Mouse (Mus musculus) G1E-ER4 (cell line): ENCODE measurements around the gene Cox7a2. TPM values are rescaled to one million over a fixed set of nuclear protein-coding genes. Genes with fewer than 3 reads are reported as not detected.

ENCODE experiments used
- GATA1 ChIP-seq: IDR thresholded peaks from one replicate; pipeline ENCODE4 v1.8.0; 2012; ENCODE audit warnings: low read length, inconsistent platforms
- polyA plus RNA-seq: library from polyadenylated mRNA; stranded (reverse); fragments of >175 nt; gene quantifications from 2 replicates; pipeline ENCODE4 v1.2.3, GENCODE M21; 2012

Cox7a2 gene
- polyA plus RNA-seq, 1 experiment: 16.8 TPM

DNA sequence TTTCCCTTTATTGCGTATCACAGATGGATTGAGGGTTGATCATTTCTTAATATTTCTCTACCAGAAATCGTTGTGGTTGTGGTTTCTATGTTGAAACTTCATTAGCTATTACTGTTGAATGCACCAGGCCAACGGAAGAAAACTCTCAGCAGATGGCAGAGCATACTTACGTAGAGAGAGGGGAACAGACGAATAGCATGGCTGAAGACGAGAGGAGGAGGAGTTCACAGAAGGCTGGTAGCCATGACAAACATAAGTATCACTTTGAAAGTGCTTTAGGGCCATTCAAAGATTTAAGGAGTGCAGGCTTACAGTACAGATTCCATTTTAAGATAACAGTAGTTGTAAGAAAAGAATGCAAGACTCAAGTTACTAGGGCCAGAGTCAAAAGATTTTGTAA, 2.8 kb upstream of the Cox7a2 start:
- TF ChIP-seq GATA1: no peak

DNA sequence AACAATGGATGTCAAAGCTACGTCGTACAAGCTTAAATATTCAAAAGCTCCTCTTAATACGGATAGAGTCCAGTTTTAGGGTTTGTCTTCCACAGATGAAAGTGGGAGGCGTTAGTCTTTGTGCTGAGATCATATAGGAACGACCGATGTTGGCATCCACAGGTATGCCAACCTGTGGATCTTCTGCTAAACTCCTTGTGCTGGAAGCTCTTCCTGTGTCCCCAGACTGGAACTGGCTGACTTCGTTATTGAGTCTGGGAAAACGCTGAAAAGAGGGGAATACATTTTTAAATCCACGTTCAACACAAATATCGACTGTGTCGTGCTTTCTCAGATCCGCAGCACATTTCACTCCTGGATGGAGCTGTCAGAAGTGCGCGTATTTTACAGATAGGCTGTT, 398 bp upstream of the Cox7a2 start:
- no peak for TF ChIP-seq GATA1

DNA sequence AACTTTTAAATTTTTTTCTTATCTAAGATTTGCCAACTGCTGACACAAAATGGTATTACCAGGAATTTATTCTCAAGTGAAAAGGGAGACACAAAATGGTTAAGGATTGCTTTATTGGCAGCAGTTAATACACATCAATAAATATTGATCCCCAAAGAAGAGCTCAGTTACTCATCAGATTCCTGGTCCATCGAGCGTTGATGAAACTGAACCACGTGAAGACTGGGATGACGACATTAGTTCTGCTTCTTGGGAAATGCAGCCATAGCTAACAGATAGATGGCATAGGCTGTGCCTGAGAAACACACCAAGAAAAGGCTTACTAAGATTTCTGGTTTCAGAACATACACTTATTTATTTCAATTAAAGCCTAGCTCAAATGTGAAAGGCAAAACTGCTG, 4.4 kb downstream of the Cox7a2 start:
- no peak for TF ChIP-seq GATA1

DNA sequence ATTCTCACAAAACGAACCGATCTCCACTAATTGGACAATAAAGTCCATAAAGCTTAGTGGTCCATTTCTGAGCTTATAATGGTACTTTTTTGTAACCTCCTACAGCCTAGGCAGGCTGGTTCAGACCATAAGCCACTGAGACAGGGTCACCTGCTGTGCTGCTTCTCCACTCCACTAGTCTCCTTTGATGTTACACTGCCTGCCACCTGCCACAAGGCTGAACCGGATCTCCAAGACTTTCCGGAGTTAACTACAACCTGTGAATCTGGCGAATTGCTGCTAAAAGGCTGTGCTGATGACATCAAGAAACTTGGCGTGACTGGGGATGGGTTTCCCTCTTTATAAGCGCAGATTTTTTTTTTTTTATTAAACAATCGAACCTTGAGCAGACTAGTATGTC, 7.8 kb downstream of the Cox7a2 start:
- TF ChIP-seq GATA1: no peak

DNA sequence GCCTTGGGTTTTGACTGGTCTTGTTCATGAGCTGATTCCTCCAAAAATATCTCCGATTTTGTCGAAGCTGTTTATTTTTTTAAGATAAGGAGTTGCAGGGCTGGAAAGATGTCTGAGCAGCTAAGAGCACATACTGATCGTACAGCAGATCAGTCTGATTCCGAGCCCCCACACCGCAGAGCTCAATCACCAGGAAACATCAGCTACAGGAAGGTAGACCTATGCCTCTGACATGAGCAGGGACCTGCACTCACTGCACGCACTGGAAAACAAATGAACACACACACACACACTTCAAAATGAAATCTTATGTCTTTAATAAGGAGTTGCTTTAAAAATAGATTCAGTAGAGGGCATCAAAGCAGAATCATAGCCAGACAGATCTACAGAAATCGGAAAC, 9.0 kb downstream of the Cox7a2 start:
- no peak for TF ChIP-seq GATA1

DNA sequence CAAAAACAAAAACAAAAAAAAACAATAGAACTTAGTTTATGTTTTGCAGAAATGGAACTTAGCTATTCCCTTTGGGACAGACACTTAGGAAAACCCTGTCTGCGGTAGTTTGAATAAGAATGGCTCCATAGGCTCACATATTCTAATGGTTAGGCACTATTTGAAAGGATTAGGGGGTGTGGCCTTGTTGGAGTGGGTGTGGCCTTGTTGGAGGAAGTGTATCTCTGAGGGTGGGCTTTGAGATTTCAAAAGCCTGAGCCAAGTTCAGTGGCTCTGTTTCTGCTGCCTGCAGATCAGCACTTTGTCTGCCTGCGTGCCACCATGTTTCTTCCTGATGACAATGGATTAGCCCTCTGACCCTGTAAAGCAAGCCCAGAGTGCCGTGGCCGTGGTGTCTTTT, 14.6 kb downstream of the Cox7a2 start:
- no peak for TF ChIP-seq GATA1

DNA sequence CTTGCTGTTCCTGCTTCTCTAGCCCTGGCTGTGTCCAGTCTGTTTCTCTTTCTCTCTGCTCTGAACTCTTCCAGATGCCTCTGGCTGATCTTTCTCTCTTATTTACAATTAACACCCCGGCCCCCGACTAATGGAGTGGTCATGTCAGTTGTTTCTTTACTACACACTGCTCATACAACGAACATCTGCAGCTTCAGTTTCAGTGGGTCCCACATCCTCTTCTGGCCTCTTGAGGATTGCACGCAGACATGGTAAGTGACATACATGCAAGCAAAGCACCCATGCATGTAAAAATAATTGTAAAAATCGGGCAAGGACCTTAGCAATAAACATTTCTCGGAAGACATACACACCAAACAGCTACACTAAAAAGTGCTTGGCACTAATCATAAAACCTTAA, 24.1 kb downstream of the Cox7a2 start:
- no peak for TF ChIP-seq GATA1

DNA sequence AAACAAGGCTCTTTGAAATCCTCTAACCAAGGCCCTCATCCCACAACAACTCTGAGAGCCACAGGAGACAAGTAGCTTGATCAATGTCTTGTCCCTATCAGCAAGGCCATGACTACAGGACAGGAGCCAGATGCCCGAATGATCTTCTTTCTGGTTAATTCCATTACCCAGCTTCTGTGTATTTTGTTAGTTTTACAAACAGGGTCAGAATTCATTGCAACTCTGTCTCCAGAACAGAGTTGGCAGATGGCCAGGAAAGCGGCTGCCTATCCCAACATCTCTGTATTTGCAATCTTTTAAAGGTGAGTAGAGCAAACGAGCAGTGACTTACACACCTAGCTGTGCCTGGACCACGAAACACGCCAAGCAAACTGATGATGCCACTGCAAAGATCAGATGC, 29.4 kb downstream of the Cox7a2 start:
- TF ChIP-seq GATA1: no peak

DNA sequence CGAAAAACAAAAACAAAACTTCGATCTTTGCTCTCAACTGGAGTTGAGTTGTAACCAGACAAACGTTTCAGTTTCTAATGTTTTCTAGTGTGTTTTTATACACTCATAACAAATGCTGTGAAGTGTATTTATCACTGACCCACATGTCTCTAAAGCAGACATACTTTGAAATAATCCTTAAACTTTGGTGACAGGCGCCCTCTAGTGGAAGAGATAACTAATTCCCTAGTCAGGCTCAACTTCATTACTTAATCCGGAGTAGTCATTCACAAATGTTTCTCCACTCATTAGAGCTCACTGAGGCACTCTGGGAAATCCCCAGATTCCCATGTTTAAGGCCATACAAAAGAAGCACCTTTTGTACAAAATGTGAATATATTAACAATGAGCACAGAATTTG, 36.6 kb downstream of the Cox7a2 start:
- no peak for TF ChIP-seq GATA1

DNA sequence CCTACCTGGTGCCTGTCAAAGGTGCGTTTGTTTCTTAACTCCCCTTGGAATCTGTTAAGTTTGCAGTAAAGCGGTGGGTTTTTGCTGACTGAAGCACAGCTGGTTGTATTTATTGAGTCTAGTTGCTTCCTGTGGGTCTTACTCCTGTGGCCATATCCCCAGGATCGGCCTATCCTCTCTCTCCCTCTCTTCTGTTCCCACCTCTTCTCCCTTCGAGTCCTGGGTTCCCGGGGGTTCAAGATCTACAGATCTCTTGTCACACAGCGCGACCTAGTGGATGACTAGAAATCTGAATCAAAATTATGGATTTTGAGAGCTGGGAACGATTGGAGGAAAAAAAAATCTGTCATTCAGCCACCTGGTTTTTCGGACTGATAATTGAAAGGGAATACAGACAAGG, 38.6 kb downstream of the Cox7a2 start:
- TF ChIP-seq GATA1: no peak

DNA sequence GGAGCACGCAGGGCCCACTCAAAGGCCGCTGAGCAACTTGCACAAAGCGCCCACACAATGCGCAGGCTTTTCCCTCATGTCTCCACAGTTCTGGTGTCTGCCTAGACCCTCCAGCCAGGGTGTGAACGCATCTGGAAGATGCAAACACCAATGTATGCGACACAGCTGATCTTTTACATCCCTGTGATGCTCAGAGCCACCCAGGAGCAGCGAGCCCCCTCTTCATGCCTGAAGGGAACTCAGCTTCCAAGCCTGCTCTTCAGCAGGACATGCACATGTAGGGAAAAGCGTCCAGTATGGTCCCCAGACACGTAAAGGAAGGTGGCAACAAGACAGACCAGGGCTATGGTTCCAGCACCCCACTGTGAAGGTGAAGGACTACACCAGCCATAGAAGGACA, 39.5 kb downstream of the Cox7a2 start:
- no peak for TF ChIP-seq GATA1

DNA sequence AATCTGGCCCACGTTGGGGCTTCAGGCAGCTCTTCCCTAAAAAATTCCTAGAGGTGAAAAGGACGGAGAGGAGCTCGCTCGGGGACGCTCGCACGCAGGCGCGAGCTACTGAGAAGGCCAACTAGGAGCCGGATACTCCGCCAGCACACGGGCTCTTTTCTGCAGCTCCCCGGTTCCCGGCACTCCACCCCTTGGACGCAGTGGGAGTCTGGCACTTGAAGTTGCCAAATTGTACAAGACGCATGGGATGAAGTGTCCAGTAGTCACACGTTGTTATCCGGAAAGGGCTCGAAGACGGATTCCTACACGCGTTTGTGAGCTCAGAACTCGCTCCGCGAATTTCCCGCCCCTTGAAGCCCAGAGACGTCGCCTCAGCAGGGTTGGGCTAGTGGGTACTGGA, 40.2 kb downstream of the Cox7a2 start:
- TF ChIP-seq GATA1: no peak

DNA sequence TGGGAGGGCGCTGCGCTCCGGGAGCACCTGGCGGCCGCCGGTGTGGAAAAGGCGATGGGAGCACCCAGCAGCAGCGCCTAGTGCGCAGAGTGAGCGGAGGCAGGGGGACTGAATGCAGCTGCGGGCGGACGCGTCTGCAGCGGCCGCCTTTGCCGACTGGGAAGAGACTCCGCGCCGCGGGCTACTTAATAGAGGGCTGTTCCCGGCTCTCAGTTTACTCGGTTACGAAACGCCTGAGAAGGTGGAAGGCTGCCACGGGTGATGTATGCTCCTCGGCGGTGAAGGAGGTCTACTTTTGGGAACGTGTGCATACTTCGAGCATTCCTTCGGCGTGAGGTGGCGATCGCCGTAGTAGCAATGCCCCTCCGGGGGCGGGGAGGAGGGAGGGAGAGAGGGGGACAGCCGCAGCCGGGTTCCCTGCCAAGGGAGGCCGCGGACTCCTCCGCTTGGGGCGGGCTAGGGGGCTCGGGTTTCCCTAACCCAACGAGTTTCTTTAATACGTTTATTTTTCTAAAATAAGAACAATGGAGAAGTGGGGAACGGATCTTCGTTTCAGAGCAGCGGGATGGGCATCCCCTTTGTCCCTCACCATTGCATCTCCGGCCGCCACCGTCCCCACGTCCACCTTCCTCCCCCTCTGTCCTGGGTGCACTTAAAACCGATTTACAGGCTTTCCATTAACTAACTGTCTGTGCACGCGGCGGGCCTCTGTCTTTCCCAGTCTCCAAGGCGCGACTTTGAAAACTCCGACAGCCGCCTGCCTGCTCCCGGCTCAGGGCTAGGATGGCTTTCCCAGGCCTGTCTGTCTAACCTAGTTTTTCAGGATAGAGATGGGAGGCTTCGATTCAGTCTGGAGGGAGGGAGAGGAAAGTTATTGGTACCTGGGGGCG, 41.0 kb downstream of the Cox7a2 start, which contains the start of gene Col12a1:
TSS of gene Col12a1 (minus strand) at position 351 of the 890 bp plus-strand sequence.
- TF ChIP-seq GATA1: no peak

DNA sequence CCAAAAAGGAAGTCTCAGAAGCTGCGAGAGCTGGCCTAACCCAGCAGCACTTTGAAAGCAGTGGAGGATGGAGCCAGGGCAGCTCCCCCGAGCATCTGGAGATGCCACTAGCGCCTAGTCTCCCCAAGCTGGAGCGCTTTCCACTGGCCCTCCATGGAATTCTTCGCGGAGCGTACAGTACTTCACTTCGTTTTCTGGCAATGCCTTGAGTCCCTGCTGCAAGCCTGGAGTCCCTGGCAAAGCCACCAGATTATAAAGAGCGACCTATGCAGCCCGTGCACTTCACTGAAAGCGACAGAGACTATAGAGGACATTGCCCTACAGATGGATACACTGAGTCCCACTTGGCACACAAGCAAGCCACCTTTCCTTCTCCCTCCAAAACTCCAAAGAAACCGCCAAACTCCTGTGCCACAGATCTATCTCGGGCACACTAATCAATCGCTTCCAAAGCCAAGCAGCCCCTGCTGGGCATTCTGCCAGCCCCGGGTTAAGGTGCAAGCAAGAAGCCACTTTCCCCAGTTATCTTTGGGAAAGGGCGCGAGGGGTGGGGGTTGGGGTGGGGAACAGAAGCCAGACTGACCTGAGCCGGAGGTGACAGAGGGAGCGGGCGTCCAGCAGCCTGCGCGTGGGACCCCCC, 41.7 kb downstream of the Cox7a2 start:
- no peak for TF ChIP-seq GATA1

DNA sequence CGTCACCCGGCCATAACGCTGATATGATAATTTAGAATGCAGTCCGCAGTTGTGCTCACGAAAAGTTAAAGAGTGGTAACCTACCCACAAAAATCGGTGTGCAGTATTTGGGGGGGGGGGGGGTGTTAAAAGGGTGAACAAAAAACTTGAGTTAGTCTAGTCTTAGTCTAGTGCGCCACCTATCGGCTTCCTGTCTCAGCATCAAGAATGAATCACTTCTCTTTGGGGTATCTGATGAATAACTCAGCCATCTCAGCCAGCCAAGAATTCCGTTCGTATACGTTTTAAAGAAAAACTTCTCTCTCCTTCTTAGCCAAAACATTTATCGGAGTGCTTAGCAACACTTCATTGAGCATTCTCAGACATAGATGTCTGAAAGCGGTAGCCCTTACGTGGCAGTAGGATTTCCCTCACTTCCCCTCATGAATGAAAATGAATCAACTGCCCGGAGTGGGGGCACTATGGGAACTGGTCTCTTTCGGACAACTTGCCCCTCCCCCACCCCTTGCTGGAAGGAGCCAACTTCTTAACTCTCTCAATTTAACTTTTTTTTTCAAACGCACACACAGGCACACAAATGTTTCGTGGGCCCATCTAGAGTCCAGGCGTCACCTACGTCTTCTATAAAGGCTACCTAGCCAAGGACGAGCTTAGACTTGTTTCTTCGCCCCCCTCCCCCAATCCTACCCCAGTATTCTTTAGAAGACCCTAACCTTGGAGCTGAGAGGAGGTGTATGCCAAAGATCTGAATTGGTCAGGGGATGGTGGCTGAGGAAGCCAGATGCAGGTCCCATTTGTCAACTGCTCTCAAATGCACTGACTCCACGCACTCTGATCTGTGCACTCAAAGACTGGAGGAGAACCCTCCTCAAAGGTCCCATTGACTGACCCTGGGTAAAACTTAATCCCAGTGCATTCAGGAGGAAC, 42.5 kb downstream of the Cox7a2 start:
- TF ChIP-seq GATA1: no peak

DNA sequence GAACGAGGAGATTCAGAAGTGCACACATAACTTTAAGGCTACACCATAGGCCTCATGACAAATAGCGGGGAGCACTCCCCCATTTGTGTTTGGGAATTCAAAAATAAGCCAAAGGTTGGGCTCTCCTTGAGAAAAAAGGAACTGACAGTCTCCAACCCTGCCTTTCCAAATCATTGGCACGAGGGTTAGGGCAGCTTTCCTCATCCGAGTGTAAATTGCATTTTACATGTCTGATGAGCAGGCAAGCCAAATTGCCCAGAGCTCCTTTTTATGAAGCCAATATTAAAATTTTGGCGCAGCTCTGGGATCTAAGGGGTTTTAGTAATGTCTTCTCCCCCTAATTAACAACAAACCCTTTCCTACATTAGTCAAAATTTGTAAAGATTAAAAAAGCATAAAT, 43.2 kb downstream of the Cox7a2 start:
- no peak for TF ChIP-seq GATA1
